Mouse (Mus musculus): Measurements from ENCODE around the gene Hnrnph3. TPM values are rescaled to one million over a fixed set of nuclear protein-coding genes. Genes with fewer than 3 reads are reported as not detected.

Gene Hnrnph3
- total and polyA plus RNA-seq, 2 experiments from 2014 or later: 9.4 to 77.7 TPM

GRCm38 (mm10) chr10:62993991-62994390 lies 30.0 kb downstream of the Hnrnph3 start:
- ATAC-seq: no peak
- no peak for TF ChIP-seq CTCF (IDR thresholded peaks at IDR 0.05; ENCODE audit: low read depth)
- 75% methylated on average over 4 of the region's 9 CpGs for WGBS

GRCm38 (mm10) chr10:62990636-62991035 lies 33.4 kb downstream of the Hnrnph3 start:
- H3K4me3 ChIP-seq (ENCODE audit: low read length): no peak overlapping the region
- H3K27ac ChIP-seq: no peak overlapping the region
- no peak for TF ChIP-seq CTCF (IDR thresholded peaks at IDR 0.05; ENCODE audit: low read depth)
- no peak overlapping the region for H3K9ac ChIP-seq (replicated peaks; ENCODE audit: low read length)
- no peaks in the 10 kb centered on the region for H3K27me3 ChIP-seq (ENCODE audit: insufficient read depth, low read length)
- WGBS: 92% methylated on average over 15 of the region's 15 CpGs
- H3K4me2 ChIP-seq (ENCODE audit: low read depth, low read length): no peak overlapping the region
- H3K36me3 ChIP-seq (ENCODE audit: insufficient read depth, low read length): peaks cover 61% of the 10 kb centered on the region
- ATAC-seq: no peak
- H3K9me3 ChIP-seq (ENCODE audit: low read length): no peaks in the 10 kb centered on the region
- no peak for DNase-seq (ENCODE audit: low spot score)
- H3K4me1 ChIP-seq (ENCODE audit: insufficient read depth, low read length): no peaks in the 10 kb centered on the region

More at GRCm38 (mm10) chr10:62993991-62994390, 30.0 kb downstream of the Hnrnph3 start:
- Histone ChIP-seq H3K9ac (replicated peaks; ENCODE audit: low read length) (no peak overlapping the region), H3K36me3 (ENCODE audit: insufficient read depth, low read length) (peaks cover 73% of the 10 kb centered on the region), H3K27me3 (ENCODE audit: insufficient read depth, low read length) (no peaks in the 10 kb centered on the region), H3K27ac (no peak overlapping the region), H3K4me3 (ENCODE audit: low read length) (no peak overlapping the region), H3K9me3 (ENCODE audit: low read length) (no peaks in the 10 kb centered on the region), H3K4me2 (ENCODE audit: low read depth, low read length) (no peak overlapping the region), H3K4me1 (ENCODE audit: insufficient read depth, low read length) (no peaks in the 10 kb centered on the region)
- DNase-seq (ENCODE audit: low spot score): no peak

GRCm38 (mm10) chr10:62987341-62987740 lies 36.7 kb downstream of the Hnrnph3 start:
- peak; percentile 58 for ATAC-seq
- WGBS: 18% methylated on average over 3 of the region's 3 CpGs

GRCm38 (mm10) chr10:62984495-62984894 lies 39.5 kb downstream of the Hnrnph3 start:
- Histone ChIP-seq H3K9me3 (ENCODE audit: low read length) (no peaks in the 10 kb centered on the region), H3K4me1 (ENCODE audit: insufficient read depth, low read length) (no peaks in the 10 kb centered on the region), H3K27ac (no peak overlapping the region), H3K4me3 (ENCODE audit: low read length) (no peak overlapping the region), H3K4me2 (ENCODE audit: low read depth, low read length) (no peak overlapping the region), H3K36me3 (ENCODE audit: insufficient read depth, low read length) (peaks cover 19% of the 10 kb centered on the region), H3K27me3 (ENCODE audit: insufficient read depth, low read length) (no peaks in the 10 kb centered on the region), H3K9ac (replicated peaks; ENCODE audit: low read length) (no peak overlapping the region)
- TF ChIP-seq CTCF (IDR thresholded peaks at IDR 0.05; ENCODE audit: low read depth): no peak
- 92% methylated on average over 6 of the region's 6 CpGs for WGBS
- DNase-seq (ENCODE audit: low spot score) (no peak), ATAC-seq (no peak)

More at GRCm38 (mm10) chr10:62987341-62987740, 36.7 kb downstream of the Hnrnph3 start:
- DNase-seq (ENCODE audit: low spot score): peak; percentile 68
- H3K27ac ChIP-seq: no peak overlapping the region
- no peaks in the 10 kb centered on the region for H3K27me3 ChIP-seq (ENCODE audit: insufficient read depth, low read length)
- no peak overlapping the region for H3K9ac ChIP-seq (replicated peaks; ENCODE audit: low read length)
- peaks cover 41% of the 10 kb centered on the region for H3K36me3 ChIP-seq (ENCODE audit: insufficient read depth, low read length)
- TF ChIP-seq CTCF (IDR thresholded peaks at IDR 0.05; ENCODE audit: low read depth): peak; percentile 77
- no peak overlapping the region for H3K4me2 ChIP-seq (ENCODE audit: low read depth, low read length)
- no peaks in the 10 kb centered on the region for H3K9me3 ChIP-seq (ENCODE audit: low read length)
- H3K4me1 ChIP-seq (ENCODE audit: insufficient read depth, low read length): no peaks in the 10 kb centered on the region
- H3K4me3 ChIP-seq (ENCODE audit: low read length): no peak overlapping the region

GRCm38 (mm10) chr10:62984072-62984471 lies 39.9 kb downstream of the Hnrnph3 start:
- Histone ChIP-seq H3K9me3 (ENCODE audit: low read length) (no peaks in the 10 kb centered on the region), H3K4me2 (ENCODE audit: low read depth, low read length) (no peak overlapping the region), H3K36me3 (ENCODE audit: insufficient read depth, low read length) (peaks cover 18% of the 10 kb centered on the region; the same call in 1 of the 2 replicates), H3K27ac (no peak overlapping the region), H3K9ac (replicated peaks; ENCODE audit: low read length) (no peak overlapping the region), H3K27me3 (ENCODE audit: insufficient read depth, low read length) (no peaks in the 10 kb centered on the region), H3K4me1 (ENCODE audit: insufficient read depth, low read length) (no peaks in the 10 kb centered on the region), H3K4me3 (ENCODE audit: low read length) (no peak overlapping the region)
- ATAC-seq: no peak
- WGBS: 97% methylated on average over 11 of the region's 11 CpGs
- DNase-seq (ENCODE audit: low spot score): no peak
- TF ChIP-seq CTCF (IDR thresholded peaks at IDR 0.05; ENCODE audit: low read depth): no peak

DNA sequence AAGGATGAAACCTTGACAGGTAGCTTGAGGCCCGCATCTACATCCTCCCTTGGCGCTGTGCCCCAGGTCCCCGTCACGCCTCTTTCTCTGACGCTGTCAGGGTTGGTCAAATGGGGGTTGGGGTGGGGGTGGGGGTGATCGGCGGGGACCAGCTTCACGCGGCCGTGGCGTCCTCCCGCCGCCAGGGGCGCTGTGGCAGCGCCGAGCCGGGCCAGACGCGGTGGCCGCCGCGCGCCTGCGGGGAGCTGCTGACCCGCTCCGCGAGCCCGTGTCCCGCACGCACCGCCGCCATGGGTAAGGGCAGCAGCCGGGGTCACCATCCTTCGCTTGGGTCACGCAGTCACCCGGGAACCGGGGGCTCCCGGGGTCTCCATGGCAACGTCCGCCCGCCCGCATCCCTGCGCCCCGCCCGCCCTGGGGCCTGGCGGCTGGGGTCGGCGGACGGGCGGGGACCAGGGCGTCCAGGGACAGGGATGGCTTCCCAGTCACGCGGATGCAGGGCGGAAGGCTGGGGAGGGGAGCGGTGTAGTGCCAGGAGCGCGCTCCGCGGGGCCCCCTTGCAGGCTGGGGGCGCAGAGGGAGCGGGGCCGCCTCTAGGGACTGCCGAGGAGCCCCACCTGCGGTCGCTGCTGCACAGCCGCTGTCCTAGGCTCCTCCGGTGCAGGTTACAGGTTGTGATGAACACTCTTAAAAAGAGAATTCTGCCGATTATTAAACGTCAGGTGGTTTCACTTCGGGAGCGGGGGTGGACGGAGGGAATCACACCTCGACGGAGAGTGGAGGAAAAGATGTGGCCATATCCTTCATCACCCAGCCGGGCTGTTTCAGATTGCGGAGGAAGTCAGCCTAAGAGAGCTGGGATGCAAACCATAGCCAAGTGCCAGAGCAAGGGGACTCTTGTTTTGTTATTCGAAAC lies 43.7 kb downstream of the Hnrnph3 start, which contains the start of gene Rufy2:
Gene Rufy2 (plus strand): TSS at position 185 of the 916 bp plus-strand sequence.
- Histone ChIP-seq H3K9ac (replicated peaks; ENCODE audit: low read length) (peak within 1 kb of the TSS; percentile 88), H3K4me2 (ENCODE audit: low read depth, low read length) (peak within 1 kb of the TSS; percentile 59), H3K36me3 (ENCODE audit: insufficient read depth, low read length) (peaks cover 5% of the 10 kb centered on the region; the same call in 1 of the 2 replicates), H3K9me3 (ENCODE audit: low read length) (no peaks in the 10 kb centered on the region), H3K27ac (peak within 1 kb of the TSS; percentile 83), H3K4me3 (ENCODE audit: low read length) (peak within 1 kb of the TSS; percentile 88), H3K4me1 (ENCODE audit: insufficient read depth, low read length) (no peaks in the 10 kb centered on the region), H3K27me3 (ENCODE audit: insufficient read depth, low read length) (no peaks in the 10 kb centered on the region)
- DNase-seq (ENCODE audit: low spot score): peak; percentile 94
- 3% methylated on average over 61 of the region's 77 CpGs for WGBS
- peak; percentile 95 for ATAC-seq
- peak; percentile 45 for TF ChIP-seq CTCF (IDR thresholded peaks at IDR 0.05; ENCODE audit: low read depth)

Measured in hindbrain, postnatal 0 days (tissue).